Mouse (Mus musculus): ENCODE measurements at regions not wholly inside any gene's neighbourhood (a gene's known extent, or its start where the extent isn't known, plus 50 kb on each side); places are given as distances from the start of the nearest gene placed in this dataset.
"Not testable (repeated sequence)": the region's sequence is repeated elsewhere in the genome, so short reads cannot be mapped to it uniquely, and the experiment has no call there.

GRCm38 (mm10) chr12:11518379-11518778 is 62.5 kb downstream of the Rad51ap2 start:
- DNase-seq: no peak

- DNase-seq: no peak
Measured at GRCm38 (mm10) chr12:11562891-11563290, 107.0 kb downstream of the Rad51ap2 start.

GRCm38 (mm10) chr12:11570160-11570559 is 114.3 kb downstream of the Rad51ap2 start:
- no peak for DNase-seq

GRCm38 (mm10) chr12:11603946-11604345 is 148.1 kb downstream of the Rad51ap2 start:
- DNase-seq: no peak

- no peak for DNase-seq
Measured at GRCm38 (mm10) chr12:11608733-11609132, 152.9 kb downstream of the Rad51ap2 start.

- DNase-seq: no peak
Measured at GRCm38 (mm10) chr12:11611656-11612055, 155.8 kb downstream of the Rad51ap2 start.

- no peak for DNase-seq
Measured at GRCm38 (mm10) chr12:11615237-11615636, 159.4 kb downstream of the Rad51ap2 start.

- DNase-seq: peak in 1 of 2 experiments; percentile 60
Measured at GRCm38 (mm10) chr12:11623561-11623960, 167.7 kb downstream of the Rad51ap2 start.

- DNase-seq: no peak
Measured at GRCm38 (mm10) chr12:11630178-11630577, 174.3 kb downstream of the Rad51ap2 start.

- no peak for DNase-seq
Measured at GRCm38 (mm10) chr12:11631790-11632189, 175.9 kb downstream of the Rad51ap2 start.

GRCm38 (mm10) chr12:11673281-11673680 is 217.4 kb downstream of the Rad51ap2 start:
- no peak for DNase-seq

GRCm38 (mm10) chr12:11694797-11695196 is 238.9 kb downstream of the Rad51ap2 start:
- no peak for DNase-seq

GRCm38 (mm10) chr12:11708879-11709602 is 253.2 kb downstream of the Rad51ap2 start:
- no peak for DNase-seq

GRCm38 (mm10) chr12:11717633-11718032 is 261.8 kb downstream of the Rad51ap2 start:
- DNase-seq: peak in 1 of 2 experiments; percentile 50

- no peak for DNase-seq
Measured at GRCm38 (mm10) chr12:11751471-11751870, 295.6 kb downstream of the Rad51ap2 start.

- no peak for DNase-seq
Measured at GRCm38 (mm10) chr12:11754184-11754907, 298.5 kb downstream of the Rad51ap2 start.

- DNase-seq: no peak
Measured at GRCm38 (mm10) chr12:11802326-11802725, 346.4 kb downstream of the Rad51ap2 start.

GRCm38 (mm10) chr12:11803162-11803561 is 347.3 kb downstream of the Rad51ap2 start:
- DNase-seq: no peak

GRCm38 (mm10) chr12:11829701-11830100 is 373.8 kb downstream of the Rad51ap2 start:
- no peak for DNase-seq

GRCm38 (mm10) chr12:11831292-11831691 is 375.4 kb downstream of the Rad51ap2 start:
- no peak for DNase-seq

GRCm38 (mm10) chr12:11837819-11838472 is 382.1 kb downstream of the Rad51ap2 start:
- no peak for DNase-seq

GRCm38 (mm10) chr12:11851034-11851433 is 395.2 kb downstream of the Rad51ap2 start:
- DNase-seq: no peak

GRCm38 (mm10) chr12:11881809-11882208 is 380.1 kb upstream of the Fam49a start:
- not testable (repeated sequence) for DNase-seq

GRCm38 (mm10) chr12:11887291-11887690 is 374.6 kb upstream of the Fam49a start:
- DNase-seq: no peak

Measured in kidney, adult 8-10 months (tissue).